Mouse (Mus musculus) cortical plate, adult 2 months (tissue): ENCODE data around the gene Trpv2.

ENCODE experiments used
- CTCF ChIP-seq: fragments of 200-500 bp; IDR thresholded peaks from 2 replicates; pipeline ENCODE4 v1.5.1; 2011; ENCODE audit warnings: mild to moderate bottlenecking, control low read depth, low read length; ENCODE audit not compliant: insufficient read depth; ENCODE audit errors: extremely low read depth
- POLR2A ChIP-seq: fragments of 200-500 bp; IDR thresholded peaks from 2 replicates; pipeline ENCODE4 v1.6.1; 2011; ENCODE audit warnings: mild to moderate bottlenecking, low read length, control low read depth; ENCODE audit not compliant: insufficient read depth; ENCODE audit errors: extremely low read depth

- TF ChIP-seq CTCF (no peak), POLR2A (peak; percentile 75)
These were observed 1.6 kb downstream of the Trpv2 start for GRCm38 (mm10) chr11:62575659-62576438.
